Mouse (Mus musculus) bone marrow macrophage, adult 2 months (primary cell): ENCODE measurements around the gene Lbp.

Source experiments
- CTCF ChIP-seq: IDR thresholded peaks from 2 replicates; pipeline ENCODE4 v1.5.1; 2012; ENCODE audit warnings: low read depth, mild to moderate bottlenecking, low read length, moderate library complexity
- POLR2A ChIP-seq: IDR thresholded peaks from 2 replicates; pipeline ENCODE4 v1.6.1; 2012; ENCODE audit warnings: mild to moderate bottlenecking, low read depth, low read length, borderline replicate concordance

- TF ChIP-seq CTCF (no peak), POLR2A (no peak)
These were observed 29.8 kb upstream of the Lbp start for GRCm38 (mm10) chr2:158276451-158276850.
